Mouse (Mus musculus) embryonic facial prominence, embryonic 15.5 days (tissue): Measurements from ENCODE around the gene 4921517D22Rik. TPM values are rescaled to one million over a fixed set of nuclear protein-coding genes. Genes with fewer than 3 reads are reported as not detected.
"Not testable (repeated sequence)": the region's sequence is repeated elsewhere in the genome, so short reads cannot be mapped to it uniquely, and the experiment has no call there.

Source experiments
- ATAC-seq: fragments of 200-750 bp; cut with Nextera tagmentation; 2 replicates; pipeline ENCODE4 v1.8.0; 2017; ENCODE audit warnings: low read depth, moderate TSS enrichment; ENCODE audit not compliant: insufficient number of reproducible peaks, low FRiP score, low TSS enrichment
- H3K27ac ChIP-seq: fragments of 300-500 bp; sonication (generic); replicated peaks from 2 replicates; pipeline ENCODE4 v1.5.1; 2015; ENCODE audit warnings: mild to moderate bottlenecking, inconsistent platforms
- H3K27me3 ChIP-seq: fragments of 300-500 bp; sonication (generic); 2 replicates; pipeline ENCODE4 v1.6.1; 2015; ENCODE audit warnings: inconsistent platforms
- H3K36me3 ChIP-seq: fragments of 300-500 bp; sonication (generic); 2 replicates; pipeline ENCODE4 v1.6.1; 2015; ENCODE audit warnings: mild to moderate bottlenecking, inconsistent platforms
- H3K4me1 ChIP-seq: fragments of 300-500 bp; sonication (generic); 2 replicates; pipeline ENCODE4 v1.6.1; 2015; ENCODE audit warnings: inconsistent platforms
- H3K4me2 ChIP-seq: fragments of 300-500 bp; sonication (generic); replicated peaks from 2 replicates; pipeline ENCODE4 v1.6.1; 2015; ENCODE audit warnings: mild to moderate bottlenecking, inconsistent platforms
- H3K4me3 ChIP-seq: fragments of 300-500 bp; sonication (generic); replicated peaks from 2 replicates; pipeline ENCODE4 v1.5.1; 2015; ENCODE audit warnings: mild to moderate bottlenecking, inconsistent platforms
- H3K9ac ChIP-seq: fragments of 300-500 bp; sonication (generic); 2 replicates; pipeline ENCODE4 v1.6.1; 2015; ENCODE audit warnings: inconsistent platforms
- H3K9me3 ChIP-seq: fragments of 300-500 bp; sonication (generic); replicated peaks from 2 replicates; pipeline ENCODE4 v1.6.1; 2016; ENCODE audit warnings: inconsistent platforms
- WGBS: fragments of 180-500 bp; shearing (Covaris S2); methylation state at CpG from one replicate; pipeline ENCODE4 v1.1.7; 2015; 5-methylcytosine and 5-hydroxymethylcytosine counted together
- polyA plus RNA-seq: library from polyadenylated mRNA; unstranded; fragments of >200 nt; fragmentation: Nextera tagmentation; extraction: Ambion mirVana; gene quantifications from 2 replicates; pipeline ENCODE4 v1.2.1, GENCODE M21; 2015

4921517D22Rik gene
- polyA plus RNA-seq, 1 experiment from 2014 or later = not detected

- H3K4me1 ChIP-seq, H3K4me2 ChIP-seq, H3K27me3 ChIP-seq, H3K9me3 ChIP-seq, ATAC-seq, H3K36me3 ChIP-seq, H3K9ac ChIP-seq, H3K27ac ChIP-seq, H3K4me3 ChIP-seq: not testable (repeated sequence)
- WGBS = 78% methylated on average over 1 of the region's 1 CpGs
Measured at GRCm38 (mm10) chr13:59722089-59722488, 28.2 kb upstream of the 4921517D22Rik start.

- peaks cover 8% of the 10 kb centered on the region; the same call in 1 of the 2 replicates for H3K4me1 ChIP-seq
- H3K36me3 ChIP-seq = no peaks in the 10 kb centered on the region
- H3K9me3 ChIP-seq = no peaks in the 10 kb centered on the region
- no peak overlapping the region for H3K4me2 ChIP-seq
- H3K27me3 ChIP-seq = no peaks in the 10 kb centered on the region
- 0 out of 2 replicates have a peak, but pooled peaks have one; percentile 40 for ATAC-seq
- 75% methylated on average over 1 of the region's 1 CpGs for WGBS
- no peak overlapping the region for H3K4me3 ChIP-seq
- no peak overlapping the region for H3K9ac ChIP-seq
- peak overlapping the region; percentile 17; the same call in 1 of the 2 replicates for H3K27ac ChIP-seq
Measured at GRCm38 (mm10) chr13:59719475-59719874, 25.6 kb upstream of the 4921517D22Rik start.

GRCm38 (mm10) chr13:59718857-59719440 is 25.0 kb upstream of the 4921517D22Rik start:
- not testable (repeated sequence) for H3K27me3 ChIP-seq, ATAC-seq, H3K36me3 ChIP-seq, H3K9ac ChIP-seq, H3K4me3 ChIP-seq, H3K9me3 ChIP-seq, H3K4me2 ChIP-seq, H3K4me1 ChIP-seq
- WGBS = 16% methylated on average over 6 of the region's 6 CpGs
- H3K27ac ChIP-seq = peak overlapping the region; percentile 17

GRCm38 (mm10) chr13:59713710-59714109 is 19.8 kb upstream of the 4921517D22Rik start:
- Histone ChIP-seq H3K36me3 (no peaks in the 10 kb centered on the region), H3K27ac (no peak overlapping the region), H3K4me3 (no peak overlapping the region), H3K4me2 (no peak overlapping the region), H3K4me1 (no peaks in the 10 kb centered on the region), H3K27me3 (no peaks in the 10 kb centered on the region), H3K9me3 (no peaks in the 10 kb centered on the region), H3K9ac (no peak overlapping the region)
- WGBS = 26% methylated on average over 3 of the region's 3 CpGs
- ATAC-seq = no peak

- ATAC-seq, H3K4me2 ChIP-seq, H3K4me3 ChIP-seq, H3K36me3 ChIP-seq, H3K27ac ChIP-seq, H3K27me3 ChIP-seq, H3K9ac ChIP-seq, H3K4me1 ChIP-seq, H3K9me3 ChIP-seq: not testable (repeated sequence)
- 48% methylated on average over 3 of the region's 3 CpGs for WGBS
Measured at GRCm38 (mm10) chr13:59711984-59712383, 18.1 kb upstream of the 4921517D22Rik start, which contains the start of gene Spata31d1b. Gene Spata31d1b, plus strand, starts transcription at chr13:59712284.

GRCm38 (mm10) chr13:59710230-59710629 is 16.3 kb upstream of the 4921517D22Rik start, which contains the start of gene Spata31d1a:
Gene Spata31d1a, minus strand, starts transcription at chr13:59710330.
- no peak within 1 kb of the TSS for H3K4me3 ChIP-seq
- H3K36me3 ChIP-seq = no peaks in the 10 kb centered on the region
- no peaks in the 10 kb centered on the region for H3K9me3 ChIP-seq
- no peak for ATAC-seq
- H3K27ac ChIP-seq = no peak within 1 kb of the TSS
- H3K4me2 ChIP-seq = no peak within 1 kb of the TSS
- no peaks in the 10 kb centered on the region for H3K4me1 ChIP-seq
- no peak within 1 kb of the TSS for H3K9ac ChIP-seq
- WGBS = 90% methylated on average over 15 of the region's 15 CpGs
- no peaks in the 10 kb centered on the region for H3K27me3 ChIP-seq

GRCm38 (mm10) chr13:59704562-59704961 is 10.7 kb upstream of the 4921517D22Rik start:
- no peak for ATAC-seq
- 39% methylated on average over 12 of the region's 12 CpGs for WGBS
- H3K36me3 ChIP-seq = no peaks in the 10 kb centered on the region
- no peaks in the 10 kb centered on the region for H3K4me1 ChIP-seq
- H3K27ac ChIP-seq = no peak overlapping the region
- no peaks in the 10 kb centered on the region for H3K9me3 ChIP-seq
- no peak overlapping the region for H3K4me3 ChIP-seq
- no peak overlapping the region for H3K4me2 ChIP-seq
- H3K27me3 ChIP-seq = no peaks in the 10 kb centered on the region
- no peak overlapping the region for H3K9ac ChIP-seq

GRCm38 (mm10) chr13:59703514-59703913 is 9.6 kb upstream of the 4921517D22Rik start:
- H3K27me3 ChIP-seq = no peaks in the 10 kb centered on the region
- no peak overlapping the region for H3K9ac ChIP-seq
- no peak overlapping the region for H3K4me3 ChIP-seq
- no peak for ATAC-seq
- no peaks in the 10 kb centered on the region for H3K36me3 ChIP-seq
- H3K9me3 ChIP-seq = no peaks in the 10 kb centered on the region
- H3K27ac ChIP-seq = no peak overlapping the region
- H3K4me1 ChIP-seq = no peaks in the 10 kb centered on the region
- WGBS = 83% methylated on average over 12 of the region's 12 CpGs
- H3K4me2 ChIP-seq = no peak overlapping the region

GRCm38 (mm10) chr13:59700137-59700536 is 6.2 kb upstream of the 4921517D22Rik start:
- H3K27me3 ChIP-seq, H3K9me3 ChIP-seq, H3K4me2 ChIP-seq, H3K4me3 ChIP-seq, H3K36me3 ChIP-seq, H3K27ac ChIP-seq, H3K9ac ChIP-seq, H3K4me1 ChIP-seq: not testable (repeated sequence)
- 0 out of 2 replicates have a peak, but pooled peaks have one; percentile 22 for ATAC-seq
- WGBS = 17% methylated on average over 1 of the region's 1 CpGs

GRCm38 (mm10) chr13:59699131-59699530 is 5.2 kb upstream of the 4921517D22Rik start:
- no peaks in the 10 kb centered on the region for H3K27me3 ChIP-seq
- no peaks in the 10 kb centered on the region for H3K4me1 ChIP-seq
- no peak for ATAC-seq
- no peaks in the 10 kb centered on the region for H3K36me3 ChIP-seq
- no peak overlapping the region for H3K4me3 ChIP-seq
- no peak overlapping the region for H3K27ac ChIP-seq
- no peaks in the 10 kb centered on the region for H3K9me3 ChIP-seq
- no peak overlapping the region for H3K4me2 ChIP-seq
- H3K9ac ChIP-seq = no peak overlapping the region
- 92% methylated on average over 8 of the region's 8 CpGs for WGBS

- H3K4me3 ChIP-seq = no peak overlapping the region
- no peaks in the 10 kb centered on the region for H3K9me3 ChIP-seq
- no peaks in the 10 kb centered on the region for H3K36me3 ChIP-seq
- no peaks in the 10 kb centered on the region for H3K27me3 ChIP-seq
- WGBS = 79% methylated on average over 7 of the region's 7 CpGs
- no peak overlapping the region for H3K9ac ChIP-seq
- no peak for ATAC-seq
- H3K27ac ChIP-seq = no peak overlapping the region
- H3K4me1 ChIP-seq = no peaks in the 10 kb centered on the region
- no peak overlapping the region for H3K4me2 ChIP-seq
Measured at GRCm38 (mm10) chr13:59695781-59696180, 1.9 kb upstream of the 4921517D22Rik start.

GRCm38 (mm10) chr13:59691478-59691877 is 2.4 kb downstream of the 4921517D22Rik start:
- H3K27ac ChIP-seq = no peak overlapping the region
- 63% methylated on average over 10 of the region's 10 CpGs for WGBS
- no peaks in the 10 kb centered on the region for H3K27me3 ChIP-seq
- H3K9me3 ChIP-seq = no peaks in the 10 kb centered on the region
- no peak for ATAC-seq
- H3K36me3 ChIP-seq = no peaks in the 10 kb centered on the region
- H3K4me3 ChIP-seq = no peak overlapping the region
- H3K9ac ChIP-seq = no peak overlapping the region
- H3K4me2 ChIP-seq = no peak overlapping the region
- H3K4me1 ChIP-seq = no peaks in the 10 kb centered on the region
